Mouse (Mus musculus) layer of hippocampus, postnatal 36 days (tissue): ENCODE measurements around the gene Bcar1. TPM values are rescaled to one million over a fixed set of nuclear protein-coding genes. Genes with fewer than 3 reads are reported as not detected.
A peak's percentile ranks its signal among the peaks of the same experiment; 100 is the strongest.

ENCODE experiments used
- DNase-seq, 2 experiments: peaks; one replicate each; pipeline ENCODE4 v3.0.0; 2022
- total RNA-seq, 2 experiments: library from RNA; stranded (reverse); gene quantifications; 2 replicates each; pipeline ENCODE4 v1.2.3; 2021

The Bcar1 gene
- total RNA-seq, 2 experiments from 2014 or later: 62.2 to 69.7 TPM

DNA sequence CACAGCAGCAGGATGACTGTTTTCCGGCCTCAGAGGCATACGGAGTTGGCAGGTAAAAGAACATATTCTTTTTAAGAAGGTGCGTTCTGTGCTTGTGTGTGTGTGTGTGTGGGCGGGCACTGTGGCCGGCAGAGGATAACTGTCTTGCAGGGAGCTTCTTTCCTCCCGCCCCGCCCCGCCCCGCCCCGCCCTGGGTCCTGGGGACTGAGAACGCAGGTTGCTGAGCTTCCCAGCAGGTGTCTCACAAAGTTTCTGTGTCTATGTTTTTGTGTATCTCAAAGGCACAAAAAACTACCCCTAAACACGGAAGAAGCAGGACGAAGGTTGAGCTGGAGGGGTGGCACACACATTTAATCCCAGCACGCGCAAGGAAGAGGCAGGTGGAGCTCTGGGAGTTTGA lies 25.7 kb upstream of the Bcar1 start:
- DNase-seq: no peak

DNA sequence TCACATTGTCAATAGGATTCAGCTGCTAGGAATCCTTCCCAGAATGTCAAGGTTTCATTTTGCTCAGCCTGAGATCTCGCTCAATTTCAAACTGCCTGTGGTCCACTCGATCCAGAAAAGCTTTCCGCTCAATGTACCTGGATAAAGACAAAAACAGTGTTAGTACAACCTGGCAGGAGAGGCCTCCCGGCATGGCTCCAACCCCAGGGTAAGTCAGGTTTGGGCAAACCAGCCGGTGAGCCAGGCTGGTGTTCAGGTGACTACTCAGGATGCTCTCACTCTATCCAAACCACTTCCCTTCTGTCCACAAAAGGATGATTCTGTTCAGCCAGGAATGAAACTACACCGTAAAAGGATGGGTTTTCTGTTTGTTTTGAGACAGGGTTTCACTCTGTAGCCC lies 25.0 kb upstream of the Bcar1 start:
- DNase-seq: no peak

DNA sequence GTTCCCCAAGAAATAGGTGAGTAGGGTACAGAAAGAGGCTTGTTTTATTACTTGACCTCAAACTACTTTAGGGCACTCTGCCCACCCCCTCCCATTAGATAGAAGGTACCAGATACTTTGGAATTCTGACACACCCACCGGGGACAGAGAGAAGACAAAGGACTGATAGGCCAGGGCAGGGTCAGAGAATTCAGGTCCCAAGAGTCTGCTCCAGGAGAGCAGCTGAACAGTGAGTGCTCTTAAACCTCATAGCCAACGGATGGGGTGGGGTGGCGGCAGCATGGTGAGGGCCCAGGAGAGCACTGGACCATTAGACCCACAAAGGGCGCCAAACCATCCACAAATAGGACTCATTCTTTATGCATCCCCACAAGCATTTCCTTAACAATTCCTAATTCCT lies 22.0 kb upstream of the Bcar1 start:
- no peak for DNase-seq

DNA sequence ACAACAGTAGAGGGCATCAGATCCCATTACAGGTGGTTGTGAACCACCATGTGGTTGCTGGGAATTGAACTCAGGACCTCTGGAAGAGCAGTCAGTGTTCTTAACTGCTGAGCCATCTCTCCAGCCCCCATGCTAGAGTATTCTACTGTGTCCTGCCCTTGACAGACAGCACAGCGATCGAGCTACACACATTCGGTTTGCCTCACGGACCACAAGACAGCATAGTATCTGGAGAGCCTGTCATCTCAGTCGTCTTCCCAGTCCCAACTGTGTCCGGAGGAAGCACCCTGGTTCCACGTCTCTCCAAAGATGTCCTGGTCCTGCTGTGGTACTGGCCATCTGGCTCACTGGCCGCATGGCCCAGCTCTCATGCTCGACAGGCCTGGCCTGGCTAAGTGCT lies 21.5 kb upstream of the Bcar1 start:
- DNase-seq: no peak

DNA sequence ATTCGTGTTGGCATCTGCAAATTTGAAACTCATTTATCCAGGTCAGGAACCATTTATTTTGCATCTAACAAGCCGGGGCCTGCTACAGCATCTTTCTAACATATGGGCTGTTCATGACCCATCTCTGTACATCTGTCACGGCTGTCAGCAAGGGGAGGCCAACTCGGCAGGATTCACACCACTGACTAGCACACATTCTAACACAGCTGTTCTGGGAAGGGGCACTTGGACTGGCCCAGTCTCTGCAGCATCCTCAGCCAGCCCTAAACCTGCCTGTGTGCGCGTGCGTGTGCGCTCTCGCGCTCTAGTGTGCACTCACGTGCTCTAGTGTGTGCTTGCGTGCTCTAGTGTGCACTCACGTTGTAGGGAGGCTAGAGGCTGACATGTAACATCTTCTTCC lies 17.1 kb upstream of the Bcar1 start:
- no peak for DNase-seq

DNA sequence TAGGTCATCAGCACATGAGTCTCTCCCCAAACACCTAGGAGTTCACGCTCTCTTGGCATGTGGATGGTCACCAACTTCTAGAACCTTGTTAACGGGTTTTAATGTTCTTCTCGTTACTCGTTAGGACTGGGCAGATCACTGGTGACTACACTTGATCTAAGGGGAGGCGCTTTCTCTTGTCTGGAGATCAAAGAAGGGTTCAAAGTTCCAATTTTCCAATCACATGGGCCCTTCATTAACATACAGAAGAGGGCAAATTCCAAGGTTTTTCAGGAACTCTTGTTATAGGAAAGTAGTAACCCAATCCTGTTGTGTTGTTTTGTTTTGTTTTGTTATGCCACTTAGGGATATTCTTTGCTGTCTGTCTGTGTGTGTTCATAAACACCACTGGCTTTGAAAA lies 15.2 kb upstream of the Bcar1 start:
- DNase-seq: no peak

DNA sequence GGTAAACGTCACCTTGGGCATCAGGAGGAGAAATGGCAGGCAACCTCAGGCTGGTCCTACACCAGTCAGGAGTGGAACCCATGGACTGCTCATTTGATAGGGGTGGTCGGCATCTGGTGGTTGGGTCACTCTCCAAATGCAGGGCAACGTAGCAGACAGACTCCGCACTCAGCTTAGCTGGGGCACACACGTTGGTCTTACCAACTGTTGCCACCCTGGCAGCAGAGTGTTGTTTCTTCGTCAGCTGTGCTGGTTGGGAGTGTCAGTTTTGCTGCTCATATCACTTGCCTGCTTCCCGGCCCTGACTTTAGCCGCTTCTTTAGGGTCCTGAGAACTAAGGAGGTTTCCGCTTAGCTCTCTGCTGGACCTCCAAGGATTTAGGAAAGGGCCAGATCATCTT lies 14.0 kb upstream of the Bcar1 start:
- DNase-seq: no peak

DNA sequence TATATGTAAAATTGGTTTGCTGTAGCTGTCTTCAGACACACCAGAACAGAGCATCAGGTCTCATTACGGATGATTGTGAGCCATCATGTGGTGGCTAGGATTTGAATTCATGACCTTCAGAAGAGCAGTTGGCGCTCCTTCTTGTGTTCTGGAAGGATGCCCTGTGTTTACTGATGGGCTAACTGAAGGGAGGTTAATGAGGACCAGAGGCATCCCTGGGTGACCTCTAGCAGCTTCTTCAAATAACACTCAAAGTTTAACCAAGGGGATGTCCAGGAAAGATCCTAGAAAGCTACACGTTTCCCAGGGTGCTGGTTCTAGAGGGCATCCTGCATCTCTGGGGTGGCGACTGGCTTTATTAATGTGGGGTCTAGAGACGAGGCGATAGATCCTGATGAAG lies 11.1 kb upstream of the Bcar1 start:
- no peak for DNase-seq

DNA sequence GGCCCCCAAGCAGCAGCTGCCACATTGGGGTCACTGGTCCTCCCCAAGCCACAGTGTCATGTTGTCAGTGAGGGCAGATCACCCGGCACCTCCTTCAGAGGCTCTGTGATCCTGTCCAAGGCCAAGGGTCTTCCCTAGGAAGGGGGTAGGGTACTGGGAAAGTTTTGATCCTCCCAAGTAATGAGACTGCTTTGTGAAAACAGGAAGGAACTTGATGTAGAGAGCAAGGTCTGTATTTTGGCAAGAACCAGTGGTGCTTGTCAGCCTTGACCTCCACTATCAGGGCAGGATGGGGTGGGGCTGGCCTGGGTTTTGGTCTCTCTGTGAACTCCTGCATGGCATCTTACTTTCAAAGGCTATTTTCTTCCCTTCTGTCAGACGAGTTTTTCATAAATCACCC lies 10.5 kb upstream of the Bcar1 start:
- no peak for DNase-seq

DNA sequence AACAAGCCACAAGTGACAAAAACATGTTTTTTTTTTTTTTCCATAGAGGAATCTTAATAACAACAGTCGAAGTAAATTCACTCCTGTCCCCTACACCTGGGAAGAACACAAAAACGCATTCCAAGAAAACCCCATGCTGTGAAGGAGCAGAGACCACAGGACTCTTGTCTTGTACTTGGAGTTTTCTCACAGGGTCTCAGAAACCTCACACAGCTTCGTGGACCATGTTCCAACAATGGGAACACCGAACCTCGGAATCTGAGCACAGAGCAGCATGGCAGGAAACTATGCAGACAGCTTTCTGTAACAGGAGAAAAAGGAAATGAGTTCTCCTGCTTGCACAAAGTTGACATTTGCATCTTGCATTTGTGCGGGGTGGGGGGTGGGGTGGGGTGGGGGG lies 5.2 kb upstream of the Bcar1 start:
- DNase-seq: no peak

DNA sequence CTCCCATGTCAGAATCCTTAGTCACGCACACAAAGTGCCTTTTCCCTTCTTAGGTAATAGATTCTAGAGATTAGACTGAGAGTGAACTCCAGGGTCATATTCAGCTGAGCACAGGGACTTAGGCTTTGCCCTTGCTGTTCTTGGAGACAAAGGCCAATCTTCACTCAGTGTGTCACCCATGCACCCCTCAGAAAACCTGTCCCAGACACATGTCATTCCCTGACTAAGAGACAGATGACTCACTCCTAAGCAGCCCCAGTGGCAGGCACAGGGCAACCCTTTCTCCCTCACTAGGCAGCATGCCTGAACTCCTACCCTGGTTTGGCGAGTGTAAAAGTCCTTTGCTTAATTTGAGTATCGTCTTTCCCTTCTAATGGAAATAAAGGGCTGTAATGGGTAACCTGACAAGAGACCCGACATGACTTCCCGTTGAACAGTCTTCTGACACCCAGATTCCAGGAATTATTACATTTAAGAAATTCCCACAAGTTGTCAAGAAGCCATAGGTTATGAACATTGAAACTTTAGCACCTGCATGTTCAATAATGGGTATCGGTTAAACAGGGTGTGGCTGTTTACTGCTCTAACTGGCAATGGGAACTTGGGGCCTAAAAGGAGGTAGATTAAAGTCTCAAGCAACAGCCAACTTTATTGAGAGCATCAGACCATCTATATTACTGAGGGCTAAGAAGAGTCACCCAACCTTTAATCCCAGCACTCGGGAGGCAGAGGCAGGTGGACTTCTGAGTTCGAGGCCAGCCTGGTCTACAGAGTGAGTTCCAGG lies 4.4 kb upstream of the Bcar1 start:
- DNase-seq: no peak

DNA sequence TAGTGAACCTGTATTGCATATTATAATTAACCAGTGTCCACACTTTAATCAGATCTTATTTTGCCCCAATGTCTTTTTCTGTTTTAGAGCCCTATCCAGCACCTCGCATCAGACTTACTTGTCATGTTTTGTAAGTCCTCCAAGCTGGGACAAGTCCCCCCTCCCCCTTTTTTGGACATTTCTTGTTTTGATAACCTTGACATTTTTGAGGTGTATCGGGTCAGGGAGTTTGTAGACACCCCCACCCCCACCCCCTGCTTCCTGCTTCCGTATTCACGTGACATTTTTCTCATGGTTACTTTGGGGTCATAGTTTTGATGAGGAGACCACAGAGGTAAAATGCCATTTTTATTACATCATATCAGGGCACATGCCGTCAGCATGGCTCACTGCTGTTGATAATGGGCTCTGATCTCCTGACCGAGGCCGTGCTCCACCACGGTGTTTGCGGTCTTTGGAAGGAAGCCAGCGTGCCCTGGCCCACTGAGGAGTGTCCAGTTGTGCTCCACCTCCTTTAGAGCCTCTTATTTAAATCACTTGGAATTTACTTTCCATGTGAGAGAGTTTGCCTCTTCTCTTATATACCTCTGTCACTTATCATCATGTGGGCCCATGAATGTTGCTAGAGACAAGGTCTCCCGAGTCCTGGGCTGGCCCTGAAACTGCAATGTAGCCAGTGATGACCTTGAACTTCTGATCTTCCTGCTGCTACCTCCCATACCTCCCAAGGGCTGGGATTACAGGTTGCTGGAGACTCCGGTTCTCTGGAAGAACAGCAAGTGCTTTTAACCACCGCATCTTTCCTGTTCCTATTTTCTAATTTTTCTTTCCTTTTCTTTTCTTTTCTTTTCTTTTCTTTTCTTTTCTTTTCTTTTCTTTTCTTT lies 3.2 kb upstream of the Bcar1 start:
- no peak for DNase-seq

DNA sequence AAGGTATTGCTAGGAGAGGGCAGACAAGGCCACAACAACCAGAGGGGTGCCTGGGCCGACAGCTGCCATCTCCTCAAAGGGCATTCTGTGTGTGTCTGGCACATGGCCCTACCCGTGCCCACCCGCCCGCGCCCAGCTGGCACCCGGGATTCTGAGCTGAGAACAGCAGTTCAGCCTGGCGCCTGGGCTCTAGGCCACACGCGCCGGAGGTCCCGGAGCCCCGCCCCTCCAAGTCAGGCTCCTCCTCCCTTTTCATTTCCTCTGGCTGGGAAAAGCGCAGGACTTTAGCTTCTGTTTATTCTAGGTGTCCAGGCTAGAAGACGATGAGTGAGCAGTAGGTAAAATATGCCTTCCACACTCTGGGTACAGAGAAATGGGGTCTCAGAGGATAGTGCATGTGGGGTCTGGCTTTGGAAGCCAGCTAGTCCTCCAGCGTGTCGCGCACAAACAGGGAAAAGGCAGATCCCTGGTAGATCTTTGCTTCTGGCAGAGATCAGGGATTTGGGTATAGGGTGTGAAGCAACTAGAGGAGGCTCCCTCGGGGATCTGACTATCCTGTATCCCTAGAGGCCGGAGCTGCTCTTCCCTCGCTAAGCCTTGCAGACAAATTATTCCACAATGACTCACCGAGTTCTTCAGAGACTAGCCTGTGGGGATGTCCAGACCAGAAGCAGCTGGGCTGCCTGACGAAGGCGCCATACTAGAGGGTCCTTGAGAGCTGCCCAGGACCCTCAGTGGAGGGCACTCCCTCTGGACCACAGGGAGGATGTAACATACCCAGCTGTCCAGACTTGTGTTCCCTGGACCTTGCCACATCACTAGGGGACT lies 2.2 kb upstream of the Bcar1 start:
- peak; percentile 64 to 66 for DNase-seq

DNA sequence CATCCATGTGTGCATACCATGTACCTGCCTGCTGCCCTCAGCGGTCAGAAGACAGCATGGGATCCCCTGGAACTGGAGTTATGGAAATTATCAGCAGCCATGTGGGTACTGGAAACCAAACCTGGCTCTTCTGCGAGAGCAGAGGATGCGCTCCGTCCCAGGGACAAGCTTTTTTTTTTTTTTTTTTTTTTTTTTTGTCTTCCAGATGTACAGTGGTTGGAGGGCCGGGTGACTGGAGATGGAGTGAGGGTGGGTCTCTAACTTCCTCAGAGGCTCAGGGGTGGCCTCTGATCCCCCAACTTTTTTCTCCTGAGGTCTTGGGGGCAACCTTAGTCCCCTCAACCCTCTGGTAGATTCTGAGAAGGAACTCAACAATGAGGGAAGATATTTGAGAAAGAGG lies 1.5 kb upstream of the Bcar1 start:
- no peak for DNase-seq

DNA sequence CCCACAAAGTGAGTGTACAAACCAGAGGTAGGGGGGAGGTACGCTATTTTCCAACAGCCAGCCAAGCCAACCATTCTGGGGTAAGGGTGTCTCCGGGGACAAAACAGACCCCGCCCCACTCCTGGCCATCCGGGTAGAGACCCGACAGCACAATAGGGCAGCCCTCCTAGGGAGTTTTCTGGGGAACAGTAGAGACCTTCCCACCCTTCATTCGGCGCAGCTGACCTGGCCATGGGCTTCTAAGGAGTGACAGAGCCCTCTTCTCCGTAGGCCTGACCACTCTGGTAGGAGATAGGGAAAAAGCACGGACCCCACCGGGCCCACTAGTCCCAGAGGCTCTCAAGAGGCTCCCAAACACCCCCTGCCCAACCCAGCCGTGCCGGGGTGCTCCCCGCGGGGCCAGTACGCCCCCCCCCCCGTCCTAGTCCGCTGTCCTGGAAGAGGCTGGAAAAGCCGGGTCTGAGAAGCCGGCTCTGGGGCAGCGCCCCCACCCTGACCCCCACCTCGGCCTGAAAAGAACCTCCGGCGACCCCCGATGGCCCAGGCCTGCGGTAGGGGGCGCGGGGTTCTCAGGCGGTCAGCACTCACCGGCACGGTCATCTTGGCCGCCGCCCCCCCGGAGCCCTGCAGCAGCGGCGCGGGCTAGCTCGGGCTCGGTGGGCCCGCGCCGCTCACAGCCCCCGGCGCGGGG lies 363 bp downstream of the Bcar1 start:
- no peak for DNase-seq

DNA sequence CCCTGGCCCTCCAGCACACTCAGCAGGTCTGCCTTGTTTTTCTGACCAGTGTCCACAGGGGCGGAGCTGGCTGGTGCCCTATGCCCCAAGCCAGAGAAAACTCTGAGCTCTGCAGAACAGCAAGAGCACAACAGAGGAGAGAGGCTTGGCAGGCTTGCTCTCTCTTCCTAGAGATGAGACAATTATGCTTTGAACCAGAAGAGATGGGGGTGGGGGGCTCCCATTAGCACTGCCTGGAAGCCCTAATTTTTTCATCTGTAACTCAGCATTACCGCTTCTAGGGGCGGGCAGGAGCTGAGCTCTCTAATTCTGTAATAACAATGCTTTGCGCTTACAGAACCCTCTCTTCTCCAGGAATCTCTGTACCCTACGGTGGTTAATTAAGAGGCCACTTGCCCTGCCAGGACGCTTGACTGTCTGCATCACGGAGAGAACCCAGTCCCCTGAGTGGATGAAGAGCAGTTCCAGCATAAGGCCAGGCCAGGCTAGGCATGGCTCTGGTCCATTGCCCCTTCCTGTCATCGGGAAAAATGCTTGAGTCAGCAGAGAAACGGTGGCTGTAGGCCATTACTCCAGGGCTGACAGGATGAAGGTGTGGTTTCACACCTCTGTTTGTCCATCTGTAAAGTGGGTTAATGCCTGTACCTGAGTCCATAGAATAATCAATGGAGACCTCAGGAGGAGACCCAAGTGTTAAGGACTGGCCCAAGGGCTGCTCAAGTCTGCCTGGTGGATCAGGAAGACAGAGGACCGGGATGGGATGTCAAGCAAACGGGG lies 1.2 kb downstream of the Bcar1 start:
- peak in 1 of 2 experiments; percentile 59 for DNase-seq

DNA sequence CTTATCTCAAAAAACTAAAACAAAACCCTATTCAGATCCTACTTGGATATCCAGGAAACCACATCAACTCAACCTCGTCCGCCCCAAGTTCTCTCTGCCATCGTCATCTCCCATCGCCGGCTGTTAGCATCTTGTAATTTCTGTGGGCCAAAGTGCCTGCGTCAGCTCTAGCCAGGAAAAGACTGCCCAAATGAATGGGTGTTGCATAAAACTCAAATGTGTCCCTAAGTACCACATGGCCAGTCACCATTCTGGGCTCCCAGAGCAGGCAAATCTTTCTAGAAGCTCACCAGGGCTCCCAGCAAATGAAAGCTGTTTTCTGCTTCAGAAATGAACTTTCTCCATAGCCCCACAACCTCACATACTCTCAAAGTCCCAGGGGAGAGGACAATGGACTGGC lies 2.1 kb downstream of the Bcar1 start:
- no peak for DNase-seq

DNA sequence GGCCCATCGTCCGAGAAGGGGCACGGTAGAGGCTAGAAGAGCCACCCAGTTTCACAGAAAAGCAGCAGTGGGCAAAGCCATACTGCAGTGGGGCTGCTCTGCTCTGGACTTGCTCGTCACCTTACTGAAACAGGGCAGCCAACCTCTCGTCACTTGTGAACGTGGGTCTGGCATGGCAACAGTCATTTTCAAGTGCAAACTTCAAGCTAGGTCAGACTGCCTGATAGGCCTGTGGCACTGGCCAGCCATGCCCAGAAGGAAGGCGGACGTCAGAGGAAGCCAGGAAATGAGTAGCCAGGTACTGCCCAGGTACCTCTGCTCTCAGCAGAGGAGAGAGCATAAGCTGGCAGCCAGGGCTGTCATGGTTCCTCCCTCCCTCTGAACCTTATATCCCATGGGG lies 2.6 kb downstream of the Bcar1 start:
- no peak for DNase-seq

DNA sequence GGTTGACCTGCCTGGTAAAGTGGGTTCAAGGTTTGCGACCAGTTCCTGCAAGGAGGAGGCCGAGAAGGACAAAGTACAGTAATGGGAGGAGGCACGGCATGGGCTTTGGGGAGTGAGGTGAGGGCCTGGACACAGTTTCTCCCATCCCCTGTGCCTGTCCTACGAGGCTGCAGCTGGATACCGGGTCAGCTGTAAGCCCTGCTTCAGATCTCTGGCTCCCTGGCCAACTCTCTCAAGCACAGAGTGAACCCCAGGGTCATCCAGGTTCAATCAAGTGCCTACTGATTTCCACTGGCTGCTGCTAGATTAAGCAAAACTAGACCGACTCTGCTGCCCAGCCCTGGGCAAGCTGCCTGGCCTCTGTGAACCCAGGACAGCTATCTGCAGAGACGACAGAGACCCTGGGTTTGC lies 3.3 kb downstream of the Bcar1 start:
- no peak for DNase-seq

DNA sequence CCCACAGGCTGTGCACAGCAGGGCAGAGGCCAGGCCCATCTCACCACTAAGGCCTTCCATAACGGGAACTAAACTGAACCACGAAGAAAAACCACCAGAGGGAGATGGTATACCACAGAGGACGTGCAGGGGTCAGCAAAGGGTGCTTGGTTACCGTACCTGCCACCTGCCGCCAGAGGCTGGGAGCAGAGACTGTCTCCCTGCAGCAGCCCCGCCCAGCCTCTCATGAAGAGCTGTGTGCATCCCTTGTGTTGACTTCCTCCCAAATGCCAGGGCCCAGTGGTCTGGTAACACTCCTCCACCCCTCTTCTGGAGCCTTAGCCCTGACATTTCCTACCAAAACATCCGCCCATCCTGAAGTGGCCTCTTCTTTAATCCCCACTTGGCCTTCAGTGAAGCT lies 4.0 kb downstream of the Bcar1 start:
- DNase-seq: no peak

DNA sequence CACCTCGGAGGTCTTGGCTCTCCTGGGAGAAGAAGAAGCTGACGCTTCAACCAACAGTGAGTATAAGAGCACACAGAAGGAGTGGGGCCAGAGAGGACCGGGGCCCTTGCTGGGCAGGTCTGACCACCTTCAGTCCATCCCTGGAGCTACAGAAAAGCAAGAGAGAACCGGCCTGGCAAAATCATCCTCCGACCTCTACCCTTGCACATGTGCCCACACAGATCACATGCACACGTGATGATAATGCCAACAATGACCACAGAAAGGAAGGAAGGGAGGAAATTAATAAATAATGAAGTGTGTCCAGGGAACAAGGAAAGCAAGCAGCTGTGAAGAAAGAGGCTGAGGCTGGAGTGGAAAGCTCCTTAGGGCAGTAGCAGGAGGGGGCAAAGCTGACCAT lies 4.7 kb downstream of the Bcar1 start:
- no peak for DNase-seq

DNA sequence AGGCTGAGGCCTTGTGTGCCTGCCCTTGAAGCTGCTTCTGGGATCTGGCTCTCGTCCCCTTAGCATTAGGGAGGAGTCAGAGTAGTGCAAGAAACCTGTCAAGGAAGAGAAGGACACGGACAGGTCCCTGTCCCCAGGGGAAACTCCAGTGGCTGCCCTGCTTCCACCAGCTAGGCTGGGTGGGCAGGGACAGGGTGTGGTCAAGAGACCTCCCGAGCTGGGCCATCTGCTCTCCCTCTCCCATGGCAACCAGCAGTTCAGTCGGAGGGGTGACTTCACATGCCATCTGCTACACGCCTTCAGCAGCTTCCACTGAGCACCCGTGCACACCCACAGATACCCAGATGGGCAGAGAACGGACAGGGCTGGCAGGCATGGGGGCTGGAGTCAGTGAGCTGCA lies 7.3 kb downstream of the Bcar1 start:
- peak; percentile 63 to 69 for DNase-seq
